Mouse (Mus musculus): ENCODE measurements around the gene Mdm2. TPM values are rescaled to one million over a fixed set of nuclear protein-coding genes. Genes with fewer than 3 reads are reported as not detected.

The Mdm2 gene
- polyA plus RNA-seq, 1 experiment from 2014 or later: 67.5 TPM

- ATAC-seq: no peak
- Histone ChIP-seq H3K27ac (no peak overlapping the region), H3K9me3 (no peaks in the 10 kb centered on the region), H3K4me1 (replicated peaks) (no peaks in the 10 kb centered on the region), H3K4me2 (replicated peaks) (no peak overlapping the region), H3K9ac (replicated peaks) (no peak overlapping the region), H3K36me3 (0 out of 2 replicates have a peak, but pooled peaks cover 5% of the 10 kb centered on the region), H3K27me3 (0 out of 2 replicates have a peak, but pooled peaks cover 3% of the 10 kb centered on the region), H3K4me3 (replicated peaks) (no peak overlapping the region)
- WGBS: 87% methylated on average over 12 of the region's 12 CpGs
These were observed 29.6 kb downstream of the Mdm2 start for GRCm38 (mm10) chr10:117680868-117681513.

GRCm38 (mm10) chr10:117679963-117680473 lies 30.5 kb downstream of the Mdm2 start:
- H3K4me3 ChIP-seq (replicated peaks): no peak overlapping the region
- H3K9me3 ChIP-seq: no peaks in the 10 kb centered on the region
- no peak overlapping the region for H3K9ac ChIP-seq (replicated peaks)
- 0 out of 2 replicates have a peak, but pooled peaks cover 5% of the 10 kb centered on the region for H3K36me3 ChIP-seq
- no peak overlapping the region for H3K4me2 ChIP-seq (replicated peaks)
- 93% methylated on average over 14 of the region's 14 CpGs for WGBS
- 0 out of 2 replicates have a peak, but pooled peaks cover 3% of the 10 kb centered on the region for H3K27me3 ChIP-seq
- ATAC-seq: no peak
- no peaks in the 10 kb centered on the region for H3K4me1 ChIP-seq (replicated peaks)
- no peak overlapping the region for H3K27ac ChIP-seq

GRCm38 (mm10) chr10:117679029-117679686 lies 31.4 kb downstream of the Mdm2 start:
- ATAC-seq: no peak
- Histone ChIP-seq H3K4me3 (replicated peaks) (no peak overlapping the region), H3K36me3 (0 out of 2 replicates have a peak, but pooled peaks cover 3% of the 10 kb centered on the region), H3K4me2 (replicated peaks) (no peak overlapping the region), H3K27ac (no peak overlapping the region), H3K9ac (replicated peaks) (no peak overlapping the region), H3K27me3 (peaks cover 5% of the 10 kb centered on the region), H3K4me1 (replicated peaks) (no peaks in the 10 kb centered on the region), H3K9me3 (no peaks in the 10 kb centered on the region)
- WGBS: 85% methylated on average over 5 of the region's 5 CpGs

- ATAC-seq: no peak
- H3K9ac ChIP-seq (replicated peaks): no peak overlapping the region
- no peak overlapping the region for H3K4me2 ChIP-seq (replicated peaks)
- H3K36me3 ChIP-seq: no peaks in the 10 kb centered on the region
- WGBS: 82% methylated on average over 5 of the region's 5 CpGs
- peaks cover 8% of the 10 kb centered on the region for H3K27me3 ChIP-seq
- no peak overlapping the region for H3K4me3 ChIP-seq (replicated peaks)
- H3K4me1 ChIP-seq (replicated peaks): no peaks in the 10 kb centered on the region
- H3K27ac ChIP-seq: no peak overlapping the region
- no peaks in the 10 kb centered on the region for H3K9me3 ChIP-seq
These were observed 32.2 kb downstream of the Mdm2 start for GRCm38 (mm10) chr10:117678357-117678756.

GRCm38 (mm10) chr10:117677494-117678236 lies 32.9 kb downstream of the Mdm2 start:
- Histone ChIP-seq H3K9ac (replicated peaks) (no peak overlapping the region), H3K4me1 (replicated peaks) (no peaks in the 10 kb centered on the region), H3K27ac (no peak overlapping the region), H3K4me2 (replicated peaks) (no peak overlapping the region), H3K4me3 (replicated peaks) (no peak overlapping the region), H3K36me3 (no peaks in the 10 kb centered on the region), H3K9me3 (no peaks in the 10 kb centered on the region), H3K27me3 (peaks cover 8% of the 10 kb centered on the region)
- ATAC-seq: no peak
- 76% methylated on average over 13 of the region's 13 CpGs for WGBS

GRCm38 (mm10) chr10:117676644-117677313 lies 33.8 kb downstream of the Mdm2 start:
- 22% methylated on average over 17 of the region's 17 CpGs for WGBS
- peak overlapping the region; percentile 78 for H3K27ac ChIP-seq
- peak overlapping the region; percentile 38 for H3K4me3 ChIP-seq (replicated peaks)
- peak overlapping the region; percentile 51 for H3K9ac ChIP-seq (replicated peaks)
- H3K27me3 ChIP-seq: peaks cover 8% of the 10 kb centered on the region
- ATAC-seq: peak; percentile 43; the same call in 1 of the 2 replicates
- no peaks in the 10 kb centered on the region for H3K9me3 ChIP-seq
- H3K4me1 ChIP-seq (replicated peaks): no peaks in the 10 kb centered on the region
- peak overlapping the region; percentile 61 for H3K4me2 ChIP-seq (replicated peaks)
- H3K36me3 ChIP-seq: no peaks in the 10 kb centered on the region

- H3K4me2 ChIP-seq (replicated peaks): peak overlapping the region; percentile 61
- no peaks in the 10 kb centered on the region for H3K36me3 ChIP-seq
- H3K4me1 ChIP-seq (replicated peaks): no peaks in the 10 kb centered on the region
- H3K9me3 ChIP-seq: no peaks in the 10 kb centered on the region
- H3K4me3 ChIP-seq (replicated peaks): peak overlapping the region; percentile 38
- H3K27me3 ChIP-seq: peaks cover 8% of the 10 kb centered on the region
- peak overlapping the region; percentile 51 for H3K9ac ChIP-seq (replicated peaks)
- WGBS: 40% methylated on average over 19 of the region's 19 CpGs
- H3K27ac ChIP-seq: peak overlapping the region; percentile 78
- ATAC-seq: peak; percentile 76
These were observed 34.4 kb downstream of the Mdm2 start for GRCm38 (mm10) chr10:117676036-117676643.

GRCm38 (mm10) chr10:117675096-117676035 lies 35.2 kb downstream of the Mdm2 start:
- Histone ChIP-seq H3K9ac (replicated peaks) (peak overlapping the region; percentile 51), H3K27ac (peak overlapping the region; percentile 78), H3K4me3 (replicated peaks) (peak overlapping the region; percentile 38), H3K4me1 (replicated peaks) (no peaks in the 10 kb centered on the region), H3K27me3 (peaks cover 8% of the 10 kb centered on the region), H3K36me3 (no peaks in the 10 kb centered on the region), H3K4me2 (replicated peaks) (peak overlapping the region; percentile 61), H3K9me3 (no peaks in the 10 kb centered on the region)
- peak; percentile 82 for ATAC-seq
- 38% methylated on average over 20 of the region's 20 CpGs for WGBS

- 80% methylated on average over 3 of the region's 3 CpGs for WGBS
- Histone ChIP-seq H3K9me3 (no peaks in the 10 kb centered on the region), H3K27ac (no peak overlapping the region), H3K9ac (replicated peaks) (no peak overlapping the region), H3K27me3 (peaks cover 9% of the 10 kb centered on the region), H3K4me2 (replicated peaks) (no peak overlapping the region), H3K36me3 (no peaks in the 10 kb centered on the region), H3K4me3 (replicated peaks) (no peak overlapping the region), H3K4me1 (replicated peaks) (no peaks in the 10 kb centered on the region)
- ATAC-seq: no peak
These were observed 36.1 kb downstream of the Mdm2 start for GRCm38 (mm10) chr10:117674359-117675019.

GRCm38 (mm10) chr10:117673913-117674312 lies 36.6 kb downstream of the Mdm2 start:
- no peak overlapping the region for H3K9ac ChIP-seq (replicated peaks)
- WGBS: 100% methylated on average over 1 of the region's 1 CpGs
- no peak overlapping the region for H3K4me3 ChIP-seq (replicated peaks)
- H3K4me1 ChIP-seq (replicated peaks): no peaks in the 10 kb centered on the region
- peaks cover 13% of the 10 kb centered on the region for H3K27me3 ChIP-seq
- ATAC-seq: no peak
- H3K36me3 ChIP-seq: no peaks in the 10 kb centered on the region
- H3K4me2 ChIP-seq (replicated peaks): no peak overlapping the region
- H3K27ac ChIP-seq: no peak overlapping the region
- no peaks in the 10 kb centered on the region for H3K9me3 ChIP-seq
